Mouse (Mus musculus): Measurements from ENCODE around the gene Ica1l. TPM values are rescaled to one million over a fixed set of nuclear protein-coding genes. Genes with fewer than 3 reads are reported as not detected.

The Ica1l gene
- polyA plus RNA-seq, 1 experiment from 2014 or later: 0.90 TPM

GRCm38 (mm10) chr1:59997352-59997751 is 45.6 kb downstream of the Ica1l start:
- WGBS: 32% methylated on average over 5 of the region's 5 CpGs
- H3K27ac ChIP-seq (replicated peaks): no peak overlapping the region
- H3K36me3 ChIP-seq (ENCODE audit: control insufficient read depth, insufficient read depth, low read length): no peaks in the 10 kb centered on the region
- DNase-seq (ENCODE audit: low spot score) (no peak), ATAC-seq (ENCODE audit: low FRiP score, low TSS enrichment) (no peak)
- no peaks in the 10 kb centered on the region for H3K9me3 ChIP-seq (ENCODE audit: control insufficient read depth, low read length)
- TF ChIP-seq CTCF (IDR thresholded peaks at IDR 0.05; ENCODE audit: low read depth): no peak
- TF ChIP-seq EP300 (optimal IDR thresholded peaks at IDR 0.05): no peak
- no peaks in the 10 kb centered on the region for H3K4me1 ChIP-seq (replicated peaks; ENCODE audit: control insufficient read depth, insufficient read depth)
- H3K27me3 ChIP-seq (ENCODE audit: control insufficient read depth, insufficient read depth, low read length): no peaks in the 10 kb centered on the region
- no peak overlapping the region for H3K4me2 ChIP-seq (replicated peaks; ENCODE audit: low read depth)
- H3K4me3 ChIP-seq (ENCODE audit: low read depth, low read length): no peak overlapping the region
- H3K9ac ChIP-seq (ENCODE audit: low read length): no peak overlapping the region

DNA sequence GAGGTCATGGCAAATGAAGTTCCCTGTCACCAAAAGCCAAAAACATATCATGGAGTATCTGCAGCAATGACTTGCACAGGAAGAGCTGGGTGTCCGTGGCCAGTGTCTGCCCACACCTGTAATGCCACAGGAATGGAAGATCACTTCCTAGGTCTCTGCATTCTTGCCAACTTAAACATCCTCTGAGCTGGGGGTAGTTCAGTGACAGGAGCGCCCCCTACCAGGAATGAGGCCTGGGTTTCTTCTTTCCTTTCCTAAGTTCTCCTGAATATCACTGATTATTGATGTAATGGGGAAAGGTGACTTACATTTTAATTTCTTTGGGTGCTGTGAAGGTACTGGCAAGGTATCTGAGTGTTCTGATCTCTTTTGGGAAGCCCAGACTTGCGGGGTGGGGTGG is 47.3 kb downstream of the Ica1l start:
- Histone ChIP-seq H3K9me3 (ENCODE audit: control insufficient read depth, low read length) (no peaks in the 10 kb centered on the region), H3K9ac (ENCODE audit: low read length) (no peak overlapping the region), H3K4me3 (ENCODE audit: low read depth, low read length) (no peak overlapping the region), H3K4me1 (replicated peaks; ENCODE audit: control insufficient read depth, insufficient read depth) (no peaks in the 10 kb centered on the region), H3K4me2 (replicated peaks; ENCODE audit: low read depth) (no peak overlapping the region), H3K27me3 (ENCODE audit: control insufficient read depth, insufficient read depth, low read length) (no peaks in the 10 kb centered on the region), H3K27ac (replicated peaks) (no peak overlapping the region), H3K36me3 (ENCODE audit: control insufficient read depth, insufficient read depth, low read length) (no peaks in the 10 kb centered on the region)
- DNase-seq (ENCODE audit: low spot score) (no peak), ATAC-seq (ENCODE audit: low FRiP score, low TSS enrichment) (no peak)
- TF ChIP-seq CTCF (IDR thresholded peaks at IDR 0.05; ENCODE audit: low read depth) (peak; percentile 20), EP300 (optimal IDR thresholded peaks at IDR 0.05) (no peak)
- WGBS: 51% methylated on average over 3 of the region's 3 CpGs

- 80% methylated on average over 3 of the region's 3 CpGs for WGBS
- ATAC-seq (ENCODE audit: low FRiP score, low TSS enrichment) (no peak), DNase-seq (ENCODE audit: low spot score) (no peak)
- TF ChIP-seq EP300 (optimal IDR thresholded peaks at IDR 0.05) (no peak), CTCF (IDR thresholded peaks at IDR 0.05; ENCODE audit: low read depth) (no peak)
- Histone ChIP-seq H3K9me3 (ENCODE audit: control insufficient read depth, low read length) (no peaks in the 10 kb centered on the region), H3K4me3 (ENCODE audit: low read depth, low read length) (no peak overlapping the region), H3K27me3 (ENCODE audit: control insufficient read depth, insufficient read depth, low read length) (no peaks in the 10 kb centered on the region), H3K4me2 (replicated peaks; ENCODE audit: low read depth) (no peak overlapping the region), H3K4me1 (replicated peaks; ENCODE audit: control insufficient read depth, insufficient read depth) (no peaks in the 10 kb centered on the region), H3K27ac (replicated peaks) (no peak overlapping the region), H3K9ac (ENCODE audit: low read length) (no peak overlapping the region), H3K36me3 (ENCODE audit: control insufficient read depth, insufficient read depth, low read length) (peaks cover 3% of the 10 kb centered on the region)
Measured at GRCm38 (mm10) chr1:59987399-59988040, 55.5 kb downstream of the Ica1l start.

GRCm38 (mm10) chr1:59986626-59987025 is 56.4 kb downstream of the Ica1l start:
- no peak overlapping the region for H3K27ac ChIP-seq (replicated peaks)
- no peak overlapping the region for H3K4me3 ChIP-seq (ENCODE audit: low read depth, low read length)
- TF ChIP-seq EP300 (optimal IDR thresholded peaks at IDR 0.05): no peak
- TF ChIP-seq CTCF (IDR thresholded peaks at IDR 0.05; ENCODE audit: low read depth): no peak
- no peaks in the 10 kb centered on the region for H3K9me3 ChIP-seq (ENCODE audit: control insufficient read depth, low read length)
- no peak for ATAC-seq (ENCODE audit: low FRiP score, low TSS enrichment)
- H3K27me3 ChIP-seq (ENCODE audit: control insufficient read depth, insufficient read depth, low read length): no peaks in the 10 kb centered on the region
- H3K36me3 ChIP-seq (ENCODE audit: control insufficient read depth, insufficient read depth, low read length): peaks cover 6% of the 10 kb centered on the region
- H3K4me2 ChIP-seq (replicated peaks; ENCODE audit: low read depth): no peak overlapping the region
- no peak for DNase-seq (ENCODE audit: low spot score)
- no peak overlapping the region for H3K9ac ChIP-seq (ENCODE audit: low read length)
- no peaks in the 10 kb centered on the region for H3K4me1 ChIP-seq (replicated peaks; ENCODE audit: control insufficient read depth, insufficient read depth)

- H3K36me3 ChIP-seq (ENCODE audit: control insufficient read depth, insufficient read depth, low read length): peaks cover 9% of the 10 kb centered on the region; the same call in 1 of the 2 replicates
Measured at GRCm38 (mm10) chr1:59967291-59967690, 75.7 kb downstream of the Ica1l start.

DNA sequence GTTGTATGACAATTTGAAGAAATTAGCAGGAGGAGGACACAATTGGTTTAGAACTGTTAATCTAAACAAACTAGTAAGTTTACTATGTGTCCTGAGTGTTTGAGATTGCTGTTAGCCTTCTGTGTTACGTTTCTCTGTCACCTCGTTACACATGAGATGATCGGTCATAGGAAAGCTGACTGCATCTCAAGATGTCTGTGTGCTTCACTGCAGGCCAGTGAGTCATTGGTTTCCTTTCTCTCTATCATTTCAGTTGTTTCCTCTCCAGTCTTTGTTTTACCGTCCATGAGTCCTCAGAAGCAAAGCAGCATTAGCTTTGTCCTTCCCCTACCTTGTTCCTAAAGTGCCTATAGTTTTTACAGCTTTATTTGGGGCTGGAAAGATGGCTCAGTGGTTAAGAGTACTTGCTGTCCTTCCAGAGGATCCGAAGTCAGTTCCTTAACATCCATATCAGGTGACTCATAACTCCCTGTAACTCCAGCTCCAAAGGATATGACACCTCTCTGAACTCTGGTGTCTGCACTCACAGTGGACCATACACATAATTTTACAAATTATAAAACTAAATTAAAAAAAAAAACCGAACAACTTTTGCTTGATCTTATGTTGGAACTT is 76.7 kb downstream of the Ica1l start:
- H3K27me3 ChIP-seq (ENCODE audit: control insufficient read depth, insufficient read depth, low read length): no peaks in the 10 kb centered on the region
- no peak overlapping the region for H3K27ac ChIP-seq (replicated peaks)
- WGBS: 74% methylated on average over 6 of the region's 6 CpGs
- H3K4me1 ChIP-seq (replicated peaks; ENCODE audit: control insufficient read depth, insufficient read depth): no peaks in the 10 kb centered on the region
- H3K36me3 ChIP-seq (ENCODE audit: control insufficient read depth, insufficient read depth, low read length): peaks cover 9% of the 10 kb centered on the region; the same call in 1 of the 2 replicates
- no peak overlapping the region for H3K4me2 ChIP-seq (replicated peaks; ENCODE audit: low read depth)
- no peak overlapping the region for H3K9ac ChIP-seq (ENCODE audit: low read length)
- DNase-seq (ENCODE audit: low spot score) (no peak), ATAC-seq (ENCODE audit: low FRiP score, low TSS enrichment) (no peak)
- no peaks in the 10 kb centered on the region for H3K9me3 ChIP-seq (ENCODE audit: control insufficient read depth, low read length)
- no peak overlapping the region for H3K4me3 ChIP-seq (ENCODE audit: low read depth, low read length)
- TF ChIP-seq CTCF (IDR thresholded peaks at IDR 0.05; ENCODE audit: low read depth): no peak
- TF ChIP-seq EP300 (optimal IDR thresholded peaks at IDR 0.05): no peak

More at GRCm38 (mm10) chr1:59967291-59967690, 75.7 kb downstream of the Ica1l start:
- Histone ChIP-seq H3K9ac (ENCODE audit: low read length) (no peak overlapping the region), H3K27me3 (ENCODE audit: control insufficient read depth, insufficient read depth, low read length) (no peaks in the 10 kb centered on the region), H3K4me3 (ENCODE audit: low read depth, low read length) (no peak overlapping the region), H3K4me1 (replicated peaks; ENCODE audit: control insufficient read depth, insufficient read depth) (no peaks in the 10 kb centered on the region), H3K9me3 (ENCODE audit: control insufficient read depth, low read length) (no peaks in the 10 kb centered on the region), H3K4me2 (replicated peaks; ENCODE audit: low read depth) (no peak overlapping the region), H3K27ac (replicated peaks) (no peak overlapping the region)
- TF ChIP-seq EP300 (optimal IDR thresholded peaks at IDR 0.05) (no peak), CTCF (IDR thresholded peaks at IDR 0.05; ENCODE audit: low read depth) (peak; percentile 68)
- ATAC-seq (ENCODE audit: low FRiP score, low TSS enrichment) (no peak), DNase-seq (ENCODE audit: low spot score) (peak; percentile 19)
- 92% methylated on average over 4 of the region's 4 CpGs for WGBS
